Mouse (Mus musculus): ENCODE data around the gene Nudt2.

Gene Nudt2

GRCm38 (mm10) chr4:41493464-41494116, 28.6 kb downstream of the Nudt2 start:
- no peak for DNase-seq (ENCODE audit: extremely low spot score, low read depth, low spot score)

- no peak for DNase-seq (ENCODE audit: extremely low spot score, low read depth, low spot score)
Observed at GRCm38 (mm10) chr4:41494378-41494777, 29.4 kb downstream of the Nudt2 start.

- DNase-seq (ENCODE audit: extremely low spot score, low read depth, low spot score), result no peak
Observed at GRCm38 (mm10) chr4:41495076-41495475, 30.1 kb downstream of the Nudt2 start.

GRCm38 (mm10) chr4:41495850-41496249, 30.9 kb downstream of the Nudt2 start:
- DNase-seq (ENCODE audit: extremely low spot score, low read depth, low spot score), result no peak

GRCm38 (mm10) chr4:41497046-41497445, 32.1 kb downstream of the Nudt2 start:
- no peak for DNase-seq (ENCODE audit: extremely low spot score, low read depth, low spot score)

- no peak for DNase-seq (ENCODE audit: extremely low spot score, low read depth, low spot score)
Observed at GRCm38 (mm10) chr4:41497579-41497978, 32.6 kb downstream of the Nudt2 start.

- DNase-seq (ENCODE audit: extremely low spot score, low read depth, low spot score), result no peak
Observed at GRCm38 (mm10) chr4:41497995-41498845, 33.3 kb downstream of the Nudt2 start.

- no peak for DNase-seq (ENCODE audit: extremely low spot score, low read depth, low spot score)
Observed at GRCm38 (mm10) chr4:41498921-41499391, 34.0 kb downstream of the Nudt2 start.

- no peak for DNase-seq (ENCODE audit: extremely low spot score, low read depth, low spot score)
Observed at GRCm38 (mm10) chr4:41499619-41500018, 34.7 kb downstream of the Nudt2 start.

GRCm38 (mm10) chr4:41500787-41501186, 35.8 kb downstream of the Nudt2 start:
- no peak for DNase-seq (ENCODE audit: extremely low spot score, low read depth, low spot score)

- DNase-seq (ENCODE audit: extremely low spot score, low read depth, low spot score), result no peak
Observed at GRCm38 (mm10) chr4:41502171-41502940, 37.4 kb downstream of the Nudt2 start.

- no peak for DNase-seq (ENCODE audit: extremely low spot score, low read depth, low spot score)
Observed at GRCm38 (mm10) chr4:41502986-41503412, 38.0 kb downstream of the Nudt2 start, which contains the start of gene AI464131. TSS of gene AI464131 (minus strand) at chr4:41503076.

- no peak for DNase-seq (ENCODE audit: extremely low spot score, low read depth, low spot score)
Observed at GRCm38 (mm10) chr4:41504325-41504724, 39.4 kb downstream of the Nudt2 start.

GRCm38 (mm10) chr4:41505131-41505551, 40.2 kb downstream of the Nudt2 start:
- no peak for DNase-seq (ENCODE audit: extremely low spot score, low read depth, low spot score)

- no peak for DNase-seq (ENCODE audit: extremely low spot score, low read depth, low spot score)
Observed at GRCm38 (mm10) chr4:41506156-41506555, 41.2 kb downstream of the Nudt2 start.

- no peak for DNase-seq (ENCODE audit: extremely low spot score, low read depth, low spot score)
Observed at GRCm38 (mm10) chr4:41506906-41507305, 42.0 kb downstream of the Nudt2 start.

GRCm38 (mm10) chr4:41507326-41507924, 42.5 kb downstream of the Nudt2 start:
- no peak for DNase-seq (ENCODE audit: extremely low spot score, low read depth, low spot score)

GRCm38 (mm10) chr4:41507998-41508397, 43.0 kb downstream of the Nudt2 start:
- no peak for DNase-seq (ENCODE audit: extremely low spot score, low read depth, low spot score)

GRCm38 (mm10) chr4:41513309-41513708, 48.4 kb downstream of the Nudt2 start:
- DNase-seq (ENCODE audit: extremely low spot score, low read depth, low spot score), result no peak

- no peak for DNase-seq (ENCODE audit: extremely low spot score, low read depth, low spot score)
Observed at GRCm38 (mm10) chr4:41513714-41514113, 48.8 kb downstream of the Nudt2 start.

- no peak for DNase-seq (ENCODE audit: extremely low spot score, low read depth, low spot score)
Observed at GRCm38 (mm10) chr4:41517233-41517632, 52.3 kb downstream of the Nudt2 start, which contains the start of gene 1110017D15Rik. TSS of gene 1110017D15Rik (minus strand) at chr4:41517333.
